Mouse (Mus musculus) embryonic facial prominence, embryonic 14.5 days (tissue): ENCODE data around the gene Gltp. TPM values are rescaled to one million over a fixed set of nuclear protein-coding genes. Genes with fewer than 3 reads are reported as not detected.

ENCODE experiments used
- ATAC-seq: fragments of 200-750 bp; cut with Nextera tagmentation; 2 replicates; pipeline ENCODE4 v1.8.0; 2017; ENCODE audit warnings: low read depth, moderate number of reproducible peaks, moderate TSS enrichment
- DNase-seq: peaks from one replicate; pipeline ENCODE4 v3.0.0-alpha.2; 2015; ENCODE audit warnings: low spot score
- H3K27ac ChIP-seq: fragments of 300-500 bp; sonication (generic); replicated peaks from 2 replicates; pipeline ENCODE4 v1.5.1; 2014; ENCODE audit warnings: low read depth, mild to moderate bottlenecking, low read length, moderate library complexity
- H3K27me3 ChIP-seq: fragments of 300-500 bp; sonication (generic); replicated peaks from 2 replicates; pipeline ENCODE4 v1.6.1; 2014; ENCODE audit warnings: low read length; ENCODE audit not compliant: control insufficient read depth, insufficient read depth
- H3K36me3 ChIP-seq: fragments of 300-500 bp; sonication (generic); 2 replicates; pipeline ENCODE4 v1.6.1; 2014; ENCODE audit warnings: low read length, mixed read lengths; ENCODE audit not compliant: control insufficient read depth, insufficient read depth
- H3K4me1 ChIP-seq: fragments of 300-500 bp; sonication (generic); 2 replicates; pipeline ENCODE4 v1.6.1; 2014; ENCODE audit warnings: antibody characterized with exemption, low read length; ENCODE audit not compliant: control insufficient read depth, insufficient read depth
- H3K4me2 ChIP-seq: fragments of 300-500 bp; sonication (generic); 2 replicates; pipeline ENCODE4 v1.6.1; 2014; ENCODE audit warnings: low read depth, mild to moderate bottlenecking, low read length, moderate library complexity, mixed read lengths
- H3K4me3 ChIP-seq: fragments of 300-500 bp; sonication (generic); 2 replicates; pipeline ENCODE4 v1.5.1; 2014; ENCODE audit warnings: low read depth, mild to moderate bottlenecking, low read length
- H3K9ac ChIP-seq: fragments of 300-500 bp; sonication (generic); 2 replicates; pipeline ENCODE4 v1.6.1; 2014; ENCODE audit warnings: low read depth, mild to moderate bottlenecking, low read length, moderate library complexity, mixed read lengths
- H3K9me3 ChIP-seq: fragments of 300-500 bp; sonication (generic); 2 replicates; pipeline ENCODE4 v1.6.1; 2016; ENCODE audit warnings: low read length; ENCODE audit not compliant: control insufficient read depth
- WGBS: fragments of 180-500 bp; shearing (Covaris S2); extraction: QIAGEN DNeasy Blood & Tissue Kit; methylation state at CpG from one replicate; pipeline ENCODE4 v1.1.7; 2014; 5-methylcytosine and 5-hydroxymethylcytosine counted together
- polyA plus RNA-seq: library from polyadenylated mRNA; unstranded; fragments of >200 nt; fragmentation: Nextera tagmentation; extraction: Ambion mirVana; gene quantifications from 2 replicates; pipeline ENCODE4 v1.2.1, GENCODE M21; 2014

Gene Gltp
- polyA plus RNA-seq, 1 experiment from 2014 or later: 123 TPM

GRCm38 (mm10) chr5:114674594-114674993 lies 16.2 kb downstream of the Gltp start:
- Histone ChIP-seq H3K36me3 (peaks cover 47% of the 10 kb centered on the region), H3K9ac (no peak overlapping the region), H3K4me1 (no peaks in the 10 kb centered on the region), H3K9me3 (no peaks in the 10 kb centered on the region), H3K4me3 (no peak overlapping the region), H3K27me3 (no peaks in the 10 kb centered on the region), H3K4me2 (no peak overlapping the region), H3K27ac (no peak overlapping the region)
- ATAC-seq (no peak), DNase-seq (no peak)
- whole genome bisulfite sequencing: 90% methylated on average over 8 of the region's 8 CpGs

- Histone ChIP-seq H3K27me3 (no peaks in the 10 kb centered on the region), H3K36me3 (peaks cover 50% of the 10 kb centered on the region), H3K4me3 (no peak overlapping the region), H3K9me3 (no peaks in the 10 kb centered on the region), H3K27ac (no peak overlapping the region), H3K9ac (no peak overlapping the region), H3K4me1 (no peaks in the 10 kb centered on the region), H3K4me2 (no peak overlapping the region)
- no peak for ATAC-seq
- WGBS: 78% methylated on average over 13 of the region's 13 CpGs
- no peak for DNase-seq
Measured at GRCm38 (mm10) chr5:114673114-114673513, 17.7 kb downstream of the Gltp start.

- Histone ChIP-seq H3K4me2 (no peak overlapping the region), H3K27ac (no peak overlapping the region), H3K4me3 (no peak overlapping the region), H3K9me3 (no peaks in the 10 kb centered on the region), H3K27me3 (no peaks in the 10 kb centered on the region), H3K4me1 (peaks cover 9% of the 10 kb centered on the region; the same call in 1 of the 2 replicates), H3K36me3 (peaks cover 25% of the 10 kb centered on the region; the same call in 1 of the 2 replicates), H3K9ac (no peak overlapping the region)
- 86% methylated on average over 5 of the region's 5 CpGs for WGBS
- ATAC-seq (no peak), DNase-seq (no peak)
Measured at GRCm38 (mm10) chr5:114669014-114669413, 21.8 kb downstream of the Gltp start.

- Histone ChIP-seq H3K4me3 (peak overlapping the region; percentile 34), H3K27ac (peak overlapping the region; percentile 75), H3K9me3 (no peaks in the 10 kb centered on the region), H3K27me3 (no peaks in the 10 kb centered on the region), H3K9ac (peak overlapping the region; percentile 35; the same call in 1 of the 2 replicates), H3K4me1 (peaks cover 9% of the 10 kb centered on the region; the same call in 1 of the 2 replicates), H3K36me3 (0 out of 2 replicates have a peak, but pooled peaks cover 11% of the 10 kb centered on the region), H3K4me2 (peak overlapping the region; percentile 58)
- WGBS: 5% methylated on average over 36 of the region's 36 CpGs
- peak; percentile 78 for ATAC-seq
- peak; percentile 96 for DNase-seq
Measured at GRCm38 (mm10) chr5:114667228-114667856, 23.4 kb downstream of the Gltp start.

- Histone ChIP-seq H3K27me3 (no peaks in the 10 kb centered on the region), H3K4me1 (peaks cover 9% of the 10 kb centered on the region; the same call in 1 of the 2 replicates), H3K4me2 (no peak overlapping the region), H3K9ac (no peak overlapping the region), H3K9me3 (no peaks in the 10 kb centered on the region), H3K36me3 (0 out of 2 replicates have a peak, but pooled peaks cover 11% of the 10 kb centered on the region), H3K27ac (no peak overlapping the region), H3K4me3 (no peak overlapping the region)
- WGBS: 83% methylated on average over 1 of the region's 1 CpGs
- ATAC-seq: no peak
- DNase-seq: no peak
Measured at GRCm38 (mm10) chr5:114666659-114667058, 24.1 kb downstream of the Gltp start.

- H3K27ac ChIP-seq: peak overlapping the region; percentile 67
- ATAC-seq: peak; percentile 89
- 38% methylated on average over 7 of the region's 7 CpGs for WGBS
- no peak overlapping the region for H3K4me3 ChIP-seq
- peak; percentile 91 for DNase-seq
- H3K9me3 ChIP-seq: no peaks in the 10 kb centered on the region
- H3K9ac ChIP-seq: no peak overlapping the region
- H3K27me3 ChIP-seq: no peaks in the 10 kb centered on the region
- no peak overlapping the region for H3K4me2 ChIP-seq
- H3K36me3 ChIP-seq: 0 out of 2 replicates have a peak, but pooled peaks cover 3% of the 10 kb centered on the region
- peaks cover 9% of the 10 kb centered on the region; the same call in 1 of the 2 replicates for H3K4me1 ChIP-seq
Measured at GRCm38 (mm10) chr5:114664750-114665149, 26.0 kb downstream of the Gltp start.

- ATAC-seq (no peak), DNase-seq (no peak)
- Histone ChIP-seq H3K4me1 (peaks cover 9% of the 10 kb centered on the region; the same call in 1 of the 2 replicates), H3K9me3 (no peaks in the 10 kb centered on the region), H3K4me3 (no peak overlapping the region), H3K27me3 (no peaks in the 10 kb centered on the region), H3K36me3 (no peaks in the 10 kb centered on the region), H3K9ac (no peak overlapping the region), H3K4me2 (no peak overlapping the region), H3K27ac (no peak overlapping the region)
- 72% methylated on average over 4 of the region's 4 CpGs for WGBS
Measured at GRCm38 (mm10) chr5:114664139-114664538, 26.6 kb downstream of the Gltp start.

GRCm38 (mm10) chr5:114661029-114661428 lies 29.8 kb downstream of the Gltp start:
- Histone ChIP-seq H3K27me3 (peaks cover 17% of the 10 kb centered on the region), H3K9me3 (no peaks in the 10 kb centered on the region), H3K4me1 (peaks cover 18% of the 10 kb centered on the region; the same call in 1 of the 2 replicates), H3K27ac (no peak overlapping the region), H3K4me2 (no peak overlapping the region), H3K4me3 (no peak overlapping the region), H3K9ac (no peak overlapping the region), H3K36me3 (no peaks in the 10 kb centered on the region)
- WGBS: 56% methylated on average over 6 of the region's 6 CpGs
- ATAC-seq: no peak
- DNase-seq: no peak

GRCm38 (mm10) chr5:114658255-114658654 lies 32.5 kb downstream of the Gltp start, which contains the start of gene Trpv4:
Gene Trpv4, minus strand, starts transcription at chr5:114658421.
- Histone ChIP-seq H3K27ac (no peak within 1 kb of the TSS), H3K27me3 (peaks cover 17% of the 10 kb centered on the region)
- DNase-seq: no peak

More at GRCm38 (mm10) chr5:114658255-114658654, 32.5 kb downstream of the Gltp start, which contains the start of gene Trpv4:
- H3K4me2 ChIP-seq: peak within 1 kb of the TSS; percentile 95
- peak within 1 kb of the TSS; percentile 59 for H3K4me3 ChIP-seq
- peak within 1 kb of the TSS; percentile 73 for H3K9ac ChIP-seq
- ATAC-seq: peak; percentile 71
- H3K36me3 ChIP-seq: no peaks in the 10 kb centered on the region
- H3K9me3 ChIP-seq: no peaks in the 10 kb centered on the region
- WGBS: under 1% methylated on average over 23 of the region's 47 CpGs
- H3K4me1 ChIP-seq: 0 out of 2 replicates have a peak, but pooled peaks cover 9% of the 10 kb centered on the region
